Mouse (Mus musculus) CH12.LX (cell line): ENCODE measurements around the gene Smc5. TPM values are rescaled to one million over a fixed set of nuclear protein-coding genes. Genes with fewer than 3 reads are reported as not detected.

Experiments
- DNase-seq: peaks from one replicate; pipeline ENCODE4 v3.0.0-alpha.2; 2013; ENCODE audit errors: extremely low read depth
- H3K27ac ChIP-seq: 2 replicates; pipeline ENCODE4 v1.5.1; 2012; ENCODE audit warnings: low read depth, mild to moderate bottlenecking, control low read depth, moderate library complexity; ENCODE audit not compliant: insufficient read depth
- H3K27me3 ChIP-seq: replicated peaks from 2 replicates; pipeline ENCODE3; 2012; ENCODE audit warnings: inconsistent platforms
- H3K36me3 ChIP-seq, 2 experiments: replicated peaks in 1 of 2; 2 replicates each; pipeline versions ENCODE3 to v1.6.1; 2012; ENCODE audit warnings: inconsistent platforms in 1 of 2, low read length in 1 of 2, mild to moderate bottlenecking in 1 of 2, mixed read lengths in 1 of 2, moderate library complexity in 1 of 2; ENCODE audit not compliant: control insufficient read depth in 1 of 2, insufficient read depth in 1 of 2
- H3K4me1 ChIP-seq, 2 experiments: 2 replicates each; pipeline ENCODE4 v1.6.1; 2012; ENCODE audit warnings: inconsistent platforms in 1 of 2, moderate library complexity in 1 of 2; ENCODE audit not compliant: insufficient read depth in 2 of 2, control insufficient read depth in 1 of 2
- H3K4me2 ChIP-seq: 2 replicates; pipeline ENCODE4 v1.6.1; 2012; ENCODE audit warnings: low read depth, mild to moderate bottlenecking, control low read depth; ENCODE audit not compliant: poor library complexity, insufficient read depth, severe bottlenecking
- H3K4me3 ChIP-seq, 3 experiments: fragments of 150-350 bp in 1 of 3; sonication (generic) in 1 of 3; replicated peaks in 1 of 3; 2 replicates each; pipeline versions ENCODE3 to v1.5.1; 2011 to 2012; ENCODE audit warnings: low read depth in 2 of 3, low read length in 2 of 3, mild to moderate bottlenecking in 2 of 3, moderate library complexity in 2 of 3, control low read depth in 1 of 3, improper control_type of control experiment in 1 of 3, inconsistent platforms in 1 of 3, mixed read lengths in 1 of 3; ENCODE audit not compliant: poor library complexity in 1 of 3
- H3K79me2 ChIP-seq: replicated peaks from 2 replicates; pipeline ENCODE4 v1.6.1; 2012; ENCODE audit warnings: mild to moderate bottlenecking, moderate library complexity; ENCODE audit not compliant: control insufficient read depth, poor library complexity, insufficient read depth, severe bottlenecking; ENCODE audit errors: extremely low read depth
- H3K9ac ChIP-seq: 2 replicates; pipeline ENCODE4 v1.6.1; 2012; ENCODE audit warnings: low read depth, mild to moderate bottlenecking, control low read depth, moderate library complexity; ENCODE audit not compliant: insufficient read depth
- H3K9me3 ChIP-seq: replicated peaks from 2 replicates; pipeline ENCODE3; 2012; ENCODE audit warnings: low read length, inconsistent platforms, mixed read lengths
- CTCF ChIP-seq, 2 experiments: IDR thresholded peaks in 1 of 2; conservative IDR thresholded peaks in 1 of 2; 2 replicates each; pipeline ENCODE4 v1.5.1; 2011 to 2012; ENCODE audit warnings: low read depth in 2 of 2, low read length in 2 of 2, improper control_type of control experiment in 1 of 2, inconsistent platforms in 1 of 2, mild to moderate bottlenecking in 1 of 2, moderate library complexity in 1 of 2
- ELF1 ChIP-seq: IDR thresholded peaks from 2 replicates; pipeline ENCODE4 v1.6.1; 2014; ENCODE audit warnings: low read depth, mild to moderate bottlenecking, inconsistent platforms, low read length, improper control_type of control experiment
- EP300 ChIP-seq: IDR thresholded peaks from 2 replicates; pipeline ENCODE4 v1.6.1; 2011; ENCODE audit warnings: low read length, improper control_type of control experiment
- ETS1 ChIP-seq: conservative IDR thresholded peaks from 2 replicates; pipeline ENCODE4 v1.6.1; 2012; ENCODE audit warnings: low read depth, mild to moderate bottlenecking, inconsistent platforms, low read length, improper control_type of control experiment, moderate library complexity
- HCFC1 ChIP-seq: IDR thresholded peaks from 2 replicates; pipeline ENCODE4 v1.6.1; 2012; ENCODE audit warnings: low read depth, mild to moderate bottlenecking, inconsistent platforms, low read length, improper control_type of control experiment
- IRF4 ChIP-seq: IDR thresholded peaks from 2 replicates; pipeline ENCODE4 v1.6.1; 2014; ENCODE audit warnings: low read depth, mild to moderate bottlenecking, inconsistent platforms, low read length, improper control_type of control experiment
- JUN ChIP-seq: IDR thresholded peaks from 2 replicates; pipeline ENCODE4 v1.6.1; 2011; ENCODE audit warnings: low read depth, mild to moderate bottlenecking, low read length, improper control_type of control experiment, moderate library complexity; ENCODE audit not compliant: insufficient read depth
- MAFK ChIP-seq: IDR thresholded peaks from 2 replicates; pipeline ENCODE4 v1.6.1; 2011; ENCODE audit warnings: low read length, improper control_type of control experiment; ENCODE audit not compliant: insufficient replicate concordance
- MXI1 ChIP-seq: IDR thresholded peaks from 2 replicates; pipeline ENCODE4 v1.6.1; 2011; ENCODE audit warnings: mild to moderate bottlenecking, low read depth, low read length, improper control_type of control experiment
- NRF1 ChIP-seq: IDR thresholded peaks from 2 replicates; pipeline ENCODE4 v1.6.1; 2014; ENCODE audit warnings: low read depth, mild to moderate bottlenecking, inconsistent platforms, low read length, improper control_type of control experiment, moderate library complexity
- PAX5 ChIP-seq: IDR thresholded peaks from 2 replicates; pipeline ENCODE4 v1.6.1; 2012; ENCODE audit warnings: low read length, inconsistent platforms, mixed read lengths
- POLR2A ChIP-seq: IDR thresholded peaks from 2 replicates; pipeline ENCODE4 v1.6.1; 2011; ENCODE audit warnings: low read depth, mild to moderate bottlenecking, improper control_type of control experiment, low read length
- RAD21 ChIP-seq: IDR thresholded peaks from 2 replicates; pipeline ENCODE4 v1.6.1; 2011; ENCODE audit warnings: low read depth, mild to moderate bottlenecking, low read length, improper control_type of control experiment, moderate library complexity
- RCOR1 ChIP-seq: conservative IDR thresholded peaks from 2 replicates; pipeline ENCODE4 v1.6.1; 2012; ENCODE audit warnings: low read depth, mild to moderate bottlenecking, inconsistent platforms, low read length, improper control_type of control experiment
- SIN3A ChIP-seq: IDR thresholded peaks from 2 replicates; pipeline ENCODE4 v1.6.1; 2012; ENCODE audit warnings: low read length, improper control_type of control experiment, inconsistent platforms
- TCF12 ChIP-seq: IDR thresholded peaks from 2 replicates; pipeline ENCODE4 v1.6.1; 2014; ENCODE audit warnings: low read depth, mild to moderate bottlenecking, inconsistent platforms, low read length, improper control_type of control experiment
- USF2 ChIP-seq: conservative IDR thresholded peaks from 2 replicates; pipeline ENCODE4 v1.6.1; 2011; ENCODE audit warnings: low read depth, low read length, improper control_type of control experiment
- ZMIZ1 ChIP-seq: IDR thresholded peaks from 2 replicates; pipeline ENCODE4 v1.6.1; 2012; ENCODE audit warnings: low read depth, mild to moderate bottlenecking, inconsistent platforms, low read length, improper control_type of control experiment
- ZNF384 ChIP-seq: IDR thresholded peaks from 2 replicates; pipeline ENCODE4 v1.6.1; 2012; ENCODE audit warnings: low read depth, low read length, improper control_type of control experiment, inconsistent platforms
- dilution Hi-C: fragments of 300-500 bp; cut with MboI; formaldehyde crosslinking; loops from 2 replicates; pipeline ENCODE4 v1.14.3; 2020; ENCODE audit warnings: low sequenced_read_pairs; ENCODE audit not compliant: extremely low pct_unique_long_range_greater_than_20kb, extremely low pct_ligation_motif_present
- in situ Hi-C: fragments of 300-500 bp; cut with MboI; formaldehyde crosslinking; loops from 3 replicates; pipeline ENCODE4 v1.14.3; 2019; ENCODE audit warnings: low sequenced_read_pairs, low pct_ligation_motif_present, low pct_unique_long_range_greater_than_20kb, mixed read lengths
- polyA plus RNA-seq: library from polyadenylated mRNA; unstranded; fragments of >175 nt; gene quantifications from 2 replicates; pipeline ENCODE4 v1.2.1, GENCODE M21; 2012; ENCODE audit warnings: low read depth; ENCODE audit not compliant: insufficient read length
- total RNA-seq, 2 experiments: library from RNA; depleted of rRNA; stranded (reverse); fragments of 300-350 nt in 1 of 2; fragments of >200 nt in 1 of 2; gene quantifications; 2 replicates each; pipeline ENCODE4 v1.2.3; 2012 to 2014

The Smc5 gene
- total and polyA plus RNA-seq, 3 experiments = 22.8 to 43.4 (median 34.5) TPM

DNA sequence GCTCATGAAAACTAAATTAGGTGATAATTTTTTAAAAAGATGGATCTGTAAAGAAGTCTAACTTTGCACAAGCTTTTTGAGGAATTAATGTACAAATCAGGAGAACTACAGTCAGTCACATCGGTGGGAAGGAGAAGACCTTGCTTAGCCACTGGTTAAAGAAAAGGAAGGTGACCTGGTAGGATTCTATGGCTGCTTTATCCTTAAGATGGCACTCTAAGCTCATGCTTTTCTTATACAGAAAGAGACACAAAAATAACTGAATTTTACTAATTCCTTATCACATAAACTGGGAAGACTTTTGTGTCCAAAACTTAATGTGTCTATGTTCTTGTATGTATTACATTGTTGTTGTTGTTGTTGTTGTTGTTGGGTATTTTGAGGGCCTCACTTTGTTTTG lies 25.2 kb upstream of the Smc5 start:
- no peak overlapping the region for H3K9ac ChIP-seq
- no peak overlapping the region for H3K27ac ChIP-seq
- H3K4me1 ChIP-seq = no peaks in the 10 kb centered on the region
- H3K4me3 ChIP-seq = no peak overlapping the region
- no peak overlapping the region for H3K4me2 ChIP-seq
- dilution Hi-C loops (no loop called here), in situ Hi-C loops (no loop called here)
- DNase-seq = no peak
- no peaks in the 10 kb centered on the region for H3K27me3 ChIP-seq
- no peaks in the 10 kb centered on the region for H3K36me3 ChIP-seq
- H3K9me3 ChIP-seq = no peaks in the 10 kb centered on the region
- no peaks in the 10 kb centered on the region for H3K79me2 ChIP-seq
- TF ChIP-seq EP300 (no peak), MXI1 (no peak), SIN3A (no peak), NRF1 (no peak), RCOR1 (no peak), CTCF (conservative IDR thresholded peaks at IDR 0.05 in 1 of 2, IDR thresholded peaks at IDR 0.05 in 1 of 2; ENCODE audit: low read depth in 2 of 2, low read length in 2 of 2) (peak in 1 of 2 experiments; percentile 39; a peak in 2 of 4 replicates), RAD21 (peak; percentile 36)

DNA sequence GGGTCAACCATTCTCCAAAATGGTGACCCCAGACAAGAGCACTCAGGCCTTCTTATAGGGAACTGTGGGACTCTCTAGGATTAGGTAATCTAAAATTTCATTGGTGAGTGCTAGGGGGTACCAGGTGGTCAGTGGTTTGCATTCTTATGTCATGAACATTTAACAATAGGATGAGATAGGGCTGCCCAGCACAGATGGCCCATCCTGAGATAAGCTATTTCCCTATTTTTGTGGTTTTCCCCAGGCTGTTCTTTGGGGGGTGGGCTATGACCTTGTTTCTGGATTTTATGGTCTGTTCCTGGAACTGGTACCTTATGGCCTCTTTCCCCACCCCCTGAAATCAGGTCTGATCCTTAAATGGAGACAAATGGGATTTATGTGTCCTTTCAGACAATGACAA lies 23.5 kb upstream of the Smc5 start:
- Histone ChIP-seq H3K9me3 (no peaks in the 10 kb centered on the region), H3K79me2 (no peaks in the 10 kb centered on the region), H3K4me2 (no peak overlapping the region), H3K27ac (no peak overlapping the region), H3K27me3 (no peaks in the 10 kb centered on the region), H3K36me3 (no peaks in the 10 kb centered on the region), H3K4me1 (no peaks in the 10 kb centered on the region), H3K9ac (no peak overlapping the region), H3K4me3 (no peak overlapping the region)
- in situ Hi-C loops = no loop called here
- no peak for TF ChIP-seq USF2
- no peak for TF ChIP-seq ZNF384
- TF ChIP-seq ELF1 = no peak
- TF ChIP-seq TCF12 = no peak
- TF ChIP-seq IRF4 = no peak
- TF ChIP-seq JUN = no peak
- no peak for TF ChIP-seq PAX5
- no peak for TF ChIP-seq HCFC1
- TF ChIP-seq ZMIZ1 = no peak
- no peak for TF ChIP-seq RAD21
- TF ChIP-seq MAFK = no peak
- TF ChIP-seq ETS1 = no peak
- no peak for TF ChIP-seq POLR2A
- dilution Hi-C loops = no loop called here
- no peak for DNase-seq
